Mouse (Mus musculus) forebrain, embryonic 16.5 days (tissue): ENCODE data around the gene Zfp276. TPM values are rescaled to one million over a fixed set of nuclear protein-coding genes. Genes with fewer than 3 reads are reported as not detected.
"Not testable (repeated sequence)": the region's sequence is repeated elsewhere in the genome, so short reads cannot be mapped to it uniquely, and the experiment has no call there.

Experiments
- ATAC-seq: fragments of 200-750 bp; cut with Nextera tagmentation; 2 replicates; pipeline ENCODE4 v1.8.0; 2017; ENCODE audit warnings: mild to moderate bottlenecking, moderate library complexity
- H3K27ac ChIP-seq: fragments of 300-500 bp; sonication (generic); 2 replicates; pipeline ENCODE4 v1.5.1; 2014; ENCODE audit warnings: low read length, control low read depth
- H3K27me3 ChIP-seq: fragments of 300-500 bp; sonication (generic); replicated peaks from 2 replicates; pipeline ENCODE4 v1.6.1; 2014; ENCODE audit warnings: low read length; ENCODE audit not compliant: control insufficient read depth, insufficient read depth
- H3K36me3 ChIP-seq: fragments of 300-500 bp; sonication (generic); 2 replicates; pipeline ENCODE4 v1.6.1; 2014; ENCODE audit not compliant: control insufficient read depth, insufficient read depth
- H3K4me1 ChIP-seq: fragments of 300-500 bp; sonication (generic); replicated peaks from 2 replicates; pipeline ENCODE4 v1.6.1; 2014; ENCODE audit warnings: low read length; ENCODE audit not compliant: control insufficient read depth, insufficient read depth
- H3K4me2 ChIP-seq: fragments of 300-500 bp; sonication (generic); 2 replicates; pipeline ENCODE4 v1.6.1; 2014; ENCODE audit warnings: mild to moderate bottlenecking, low read length, control low read depth
- H3K4me3 ChIP-seq: fragments of 300-500 bp; sonication (generic); replicated peaks from 2 replicates; pipeline ENCODE4 v1.5.1; 2014; ENCODE audit warnings: mild to moderate bottlenecking, low read length, control low read depth
- H3K9ac ChIP-seq: fragments of 300-500 bp; sonication (generic); replicated peaks from 2 replicates; pipeline ENCODE4 v1.6.1; 2014; ENCODE audit warnings: low read depth, low read length, control low read depth
- H3K9me3 ChIP-seq: fragments of 300-500 bp; sonication (generic); 2 replicates; pipeline ENCODE4 v1.6.1; 2016; ENCODE audit warnings: low read length; ENCODE audit not compliant: control insufficient read depth
- WGBS: fragments of 180-500 bp; shearing (Covaris S2); extraction: QIAGEN DNeasy Blood & Tissue Kit; methylation state at CpG from one replicate; pipeline ENCODE4 v1.1.7; 2014; 5-methylcytosine and 5-hydroxymethylcytosine counted together
- polyA plus RNA-seq: library from polyadenylated mRNA; unstranded; fragments of >200 nt; fragmentation: Nextera tagmentation; extraction: Ambion mirVana; gene quantifications from 2 replicates; pipeline ENCODE4 v1.2.1, GENCODE M21; 2015

The Zfp276 gene
- polyA plus RNA-seq, 1 experiment from 2014 or later: 31.2 TPM

GRCm38 (mm10) chr8:123280302-123281094, 26.5 kb downstream of the Zfp276 start:
- Histone ChIP-seq H3K4me1 (no peaks in the 10 kb centered on the region), H3K4me3 (no peak overlapping the region), H3K9me3 (no peaks in the 10 kb centered on the region), H3K9ac (no peak overlapping the region), H3K27me3 (no peaks in the 10 kb centered on the region), H3K27ac (no peak overlapping the region), H3K4me2 (no peak overlapping the region), H3K36me3 (no peaks in the 10 kb centered on the region)
- WGBS: 88% methylated on average over 13 of the region's 13 CpGs
- no peak for ATAC-seq

GRCm38 (mm10) chr8:123282994-123283393, 29.0 kb downstream of the Zfp276 start:
- 93% methylated on average over 4 of the region's 6 CpGs for WGBS
- not testable (repeated sequence) for H3K27ac ChIP-seq, H3K4me1 ChIP-seq, H3K4me3 ChIP-seq, H3K4me2 ChIP-seq, H3K36me3 ChIP-seq, ATAC-seq, H3K9ac ChIP-seq, H3K27me3 ChIP-seq, H3K9me3 ChIP-seq

GRCm38 (mm10) chr8:123283991-123284390, 30.0 kb downstream of the Zfp276 start:
- H3K9me3 ChIP-seq: no peaks in the 10 kb centered on the region
- H3K4me1 ChIP-seq: no peaks in the 10 kb centered on the region
- no peak for ATAC-seq
- H3K9ac ChIP-seq: no peak overlapping the region
- H3K27me3 ChIP-seq: no peaks in the 10 kb centered on the region
- H3K4me3 ChIP-seq: no peak overlapping the region
- no peak overlapping the region for H3K4me2 ChIP-seq
- WGBS: 89% methylated on average over 7 of the region's 7 CpGs
- no peak overlapping the region for H3K27ac ChIP-seq
- H3K36me3 ChIP-seq: no peaks in the 10 kb centered on the region

- H3K36me3 ChIP-seq: no peaks in the 10 kb centered on the region
These were observed 30.5 kb downstream of the Zfp276 start for GRCm38 (mm10) chr8:123284493-123284892.

GRCm38 (mm10) chr8:123287362-123287761, 33.4 kb downstream of the Zfp276 start:
- H3K4me2 ChIP-seq: no peak overlapping the region
- no peak overlapping the region for H3K9ac ChIP-seq
- no peaks in the 10 kb centered on the region for H3K9me3 ChIP-seq
- 97% methylated on average over 17 of the region's 17 CpGs for WGBS
- no peak overlapping the region for H3K4me3 ChIP-seq
- H3K27ac ChIP-seq: no peak overlapping the region
- ATAC-seq: no peak
- H3K4me1 ChIP-seq: no peaks in the 10 kb centered on the region
- H3K36me3 ChIP-seq: no peaks in the 10 kb centered on the region
- H3K27me3 ChIP-seq: no peaks in the 10 kb centered on the region

More at GRCm38 (mm10) chr8:123284493-123284892, 30.5 kb downstream of the Zfp276 start:
- Histone ChIP-seq H3K4me3 (no peak overlapping the region), H3K4me1 (no peaks in the 10 kb centered on the region), H3K9ac (no peak overlapping the region), H3K27ac (no peak overlapping the region), H3K27me3 (no peaks in the 10 kb centered on the region), H3K4me2 (no peak overlapping the region), H3K9me3 (no peaks in the 10 kb centered on the region)
- no peak for ATAC-seq
- whole genome bisulfite sequencing: 90% methylated on average over 5 of the region's 5 CpGs

GRCm38 (mm10) chr8:123290166-123290565, 36.2 kb downstream of the Zfp276 start:
- Histone ChIP-seq H3K9ac (no peak overlapping the region), H3K27ac (no peak overlapping the region), H3K36me3 (no peaks in the 10 kb centered on the region), H3K4me2 (no peak overlapping the region), H3K4me3 (no peak overlapping the region), H3K27me3 (no peaks in the 10 kb centered on the region), H3K4me1 (no peaks in the 10 kb centered on the region), H3K9me3 (no peaks in the 10 kb centered on the region)
- no peak for ATAC-seq
- WGBS: 76% methylated on average over 4 of the region's 4 CpGs

GRCm38 (mm10) chr8:123290679-123291078, 36.7 kb downstream of the Zfp276 start:
- Histone ChIP-seq H3K4me1 (no peaks in the 10 kb centered on the region), H3K9me3 (no peaks in the 10 kb centered on the region), H3K4me3 (no peak overlapping the region), H3K9ac (no peak overlapping the region), H3K36me3 (no peaks in the 10 kb centered on the region), H3K4me2 (no peak overlapping the region), H3K27me3 (no peaks in the 10 kb centered on the region), H3K27ac (no peak overlapping the region)
- no peak for ATAC-seq
- WGBS: 94% methylated on average over 8 of the region's 8 CpGs

GRCm38 (mm10) chr8:123291716-123292115, 37.7 kb downstream of the Zfp276 start:
- Histone ChIP-seq H3K4me2 (no peak overlapping the region), H3K4me1 (no peaks in the 10 kb centered on the region), H3K27me3 (no peaks in the 10 kb centered on the region), H3K4me3 (no peak overlapping the region), H3K36me3 (no peaks in the 10 kb centered on the region), H3K9ac (no peak overlapping the region), H3K9me3 (no peaks in the 10 kb centered on the region), H3K27ac (no peak overlapping the region)
- 92% methylated on average over 8 of the region's 8 CpGs for WGBS
- ATAC-seq: no peak

- no peak overlapping the region for H3K27ac ChIP-seq
- H3K27me3 ChIP-seq: no peaks in the 10 kb centered on the region
These were observed 38.3 kb downstream of the Zfp276 start for GRCm38 (mm10) chr8:123292281-123292680.

More at GRCm38 (mm10) chr8:123292281-123292680, 38.3 kb downstream of the Zfp276 start:
- WGBS: 88% methylated on average over 3 of the region's 3 CpGs
- Histone ChIP-seq H3K4me2 (no peak overlapping the region), H3K9ac (no peak overlapping the region), H3K4me3 (no peak overlapping the region), H3K9me3 (no peaks in the 10 kb centered on the region), H3K4me1 (no peaks in the 10 kb centered on the region), H3K36me3 (no peaks in the 10 kb centered on the region)
- ATAC-seq: no peak
